Mouse (Mus musculus) retina, postnatal 7 days (tissue): ENCODE results near the gene Ralgapa2.

Experiments used
- DNase-seq: peaks from one replicate; pipeline ENCODE4 v3.0.0-alpha.2; 2012; ENCODE audit warnings: low read depth, low spot score

Ralgapa2 gene

DNA sequence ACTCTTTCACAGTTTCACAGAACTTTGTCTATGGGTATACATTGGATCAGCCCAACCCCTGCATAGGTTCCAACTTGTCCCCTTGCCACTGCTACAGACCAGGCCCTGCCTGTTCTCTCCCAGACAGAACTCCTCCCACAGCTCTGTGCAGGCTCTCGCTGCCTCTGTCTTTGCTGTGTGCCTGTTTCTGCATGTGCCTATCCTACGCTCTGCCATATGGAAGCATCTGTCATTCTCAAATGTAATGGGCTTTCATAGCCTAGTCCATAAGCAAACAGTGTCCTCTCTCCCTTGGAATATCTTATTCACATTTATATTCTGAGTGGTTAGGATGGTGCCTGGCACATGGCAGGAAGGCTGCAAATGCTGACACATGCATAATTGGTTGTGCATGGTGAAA is 202.7 kb downstream of the Ralgapa2 start:
- no peak for DNase-seq

DNA sequence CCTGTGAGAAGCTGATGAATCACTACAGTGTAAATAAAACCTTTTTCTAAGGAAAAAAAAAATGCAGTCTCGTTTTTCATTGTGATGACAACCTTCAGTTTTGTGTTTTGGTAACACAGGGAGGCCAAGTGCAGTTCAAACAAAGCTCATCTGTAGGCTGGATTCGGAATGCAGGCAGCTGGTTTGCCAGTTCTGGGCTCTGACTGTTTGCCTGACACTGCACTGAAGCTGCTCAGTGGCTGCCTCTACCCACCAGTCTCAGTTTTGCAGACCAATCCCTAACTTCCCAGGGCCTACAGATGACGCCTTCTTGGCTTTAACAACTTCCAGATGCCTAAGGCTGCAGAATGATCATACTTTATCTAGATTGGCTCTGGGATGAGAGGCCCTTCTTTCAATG is 205.1 kb downstream of the Ralgapa2 start:
- DNase-seq = no peak

DNA sequence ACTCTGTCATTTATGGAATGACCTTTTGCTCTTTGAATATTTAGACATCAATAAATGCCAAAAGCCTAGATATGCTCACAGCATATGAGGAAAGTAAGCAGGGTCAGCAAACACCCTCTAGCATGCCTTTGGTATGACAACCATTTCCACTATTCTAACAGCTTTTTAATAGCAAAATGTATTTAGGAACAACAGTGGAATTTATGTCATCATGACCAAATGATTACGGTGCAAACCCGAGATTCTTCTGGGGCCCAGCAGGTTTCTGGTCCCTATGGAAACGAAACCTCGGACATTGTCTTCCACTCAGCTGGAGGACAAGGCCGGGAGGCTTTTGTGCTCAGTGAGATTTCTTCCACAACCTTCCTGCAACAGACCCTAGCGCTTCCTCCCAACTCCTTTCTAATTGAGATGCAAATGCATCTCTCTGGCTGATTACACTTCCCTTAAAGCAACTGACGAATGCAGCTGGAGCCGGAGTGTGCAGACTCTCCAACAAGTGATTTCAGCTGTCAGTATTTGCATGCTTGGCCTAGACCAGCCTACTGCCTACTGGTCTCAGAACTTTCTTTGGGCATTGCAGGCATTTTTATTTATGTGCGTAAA is 209.9 kb downstream of the Ralgapa2 start:
- no peak for DNase-seq

DNA sequence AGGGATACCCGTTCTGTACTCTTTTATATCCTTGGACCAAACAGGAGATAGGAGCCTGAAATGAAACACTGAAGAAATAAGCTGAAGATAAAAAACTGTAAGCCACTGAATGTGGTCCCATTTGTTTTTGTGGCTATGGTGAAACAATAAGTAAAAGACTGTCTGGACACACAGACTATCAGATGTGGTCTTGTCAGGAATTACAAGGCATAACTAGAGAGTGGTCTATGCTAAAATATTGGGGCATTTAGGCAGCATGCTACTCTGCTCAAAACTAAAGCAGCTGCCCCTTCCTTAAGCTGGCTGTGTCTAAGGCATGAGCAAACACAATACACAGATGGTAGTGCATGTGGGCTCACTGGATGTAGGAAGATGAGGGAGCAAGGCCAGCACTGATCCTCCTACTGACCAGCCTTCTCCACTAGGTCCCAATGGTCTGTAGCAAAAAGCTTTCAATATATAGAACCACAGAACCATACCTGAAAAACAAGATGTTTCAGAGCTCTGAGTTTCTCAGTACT is 211.6 kb downstream of the Ralgapa2 start:
- no peak for DNase-seq

DNA sequence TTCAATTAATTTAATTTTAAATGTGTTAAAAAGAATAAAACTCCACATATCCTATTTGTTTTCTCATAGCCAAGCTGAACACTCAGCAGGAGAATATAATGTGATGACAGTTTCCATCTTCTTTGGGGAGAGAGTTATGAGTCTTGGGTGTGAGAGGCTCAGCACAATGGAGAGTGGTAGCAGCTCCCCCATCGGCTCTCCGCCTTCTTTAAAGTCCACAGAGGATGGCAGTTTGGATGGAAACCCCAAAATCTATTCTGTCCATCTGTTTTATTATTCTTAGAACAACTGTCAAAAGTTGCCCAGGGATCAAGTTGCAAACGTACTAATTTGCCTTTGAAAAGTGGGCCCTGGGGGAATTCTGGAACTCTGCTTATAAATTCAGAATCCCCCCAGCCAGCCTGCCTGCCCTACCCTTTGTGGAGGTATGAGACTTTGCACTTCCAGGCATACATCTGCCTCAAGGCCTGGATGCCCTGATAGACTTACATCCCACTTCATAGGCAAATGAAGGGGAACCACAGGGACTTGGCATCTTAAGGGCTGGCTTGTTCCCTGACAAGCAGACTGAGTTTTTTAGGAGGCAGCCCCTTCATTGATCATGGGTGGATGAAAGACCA is 212.2 kb downstream of the Ralgapa2 start:
- no peak for DNase-seq

DNA sequence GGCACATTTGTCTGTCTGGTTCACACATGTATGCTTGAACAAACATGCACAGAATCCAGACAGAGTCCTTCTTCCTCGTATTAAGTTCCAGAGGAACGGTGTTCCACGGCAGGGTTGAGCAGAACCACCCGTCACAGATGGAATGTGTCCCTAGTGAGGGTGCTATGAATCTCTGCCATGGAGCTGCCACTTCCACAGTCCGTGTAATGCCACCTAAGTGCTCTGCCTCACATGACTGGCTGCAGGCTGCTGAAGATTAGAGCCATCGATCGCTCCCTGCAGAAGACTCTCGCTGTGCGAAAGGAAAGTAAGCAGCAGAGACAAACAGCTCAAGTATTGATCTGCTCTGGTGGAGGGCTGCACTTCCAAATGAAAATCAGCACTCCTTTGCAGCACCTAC is 218.6 kb downstream of the Ralgapa2 start:
- no peak for DNase-seq

DNA sequence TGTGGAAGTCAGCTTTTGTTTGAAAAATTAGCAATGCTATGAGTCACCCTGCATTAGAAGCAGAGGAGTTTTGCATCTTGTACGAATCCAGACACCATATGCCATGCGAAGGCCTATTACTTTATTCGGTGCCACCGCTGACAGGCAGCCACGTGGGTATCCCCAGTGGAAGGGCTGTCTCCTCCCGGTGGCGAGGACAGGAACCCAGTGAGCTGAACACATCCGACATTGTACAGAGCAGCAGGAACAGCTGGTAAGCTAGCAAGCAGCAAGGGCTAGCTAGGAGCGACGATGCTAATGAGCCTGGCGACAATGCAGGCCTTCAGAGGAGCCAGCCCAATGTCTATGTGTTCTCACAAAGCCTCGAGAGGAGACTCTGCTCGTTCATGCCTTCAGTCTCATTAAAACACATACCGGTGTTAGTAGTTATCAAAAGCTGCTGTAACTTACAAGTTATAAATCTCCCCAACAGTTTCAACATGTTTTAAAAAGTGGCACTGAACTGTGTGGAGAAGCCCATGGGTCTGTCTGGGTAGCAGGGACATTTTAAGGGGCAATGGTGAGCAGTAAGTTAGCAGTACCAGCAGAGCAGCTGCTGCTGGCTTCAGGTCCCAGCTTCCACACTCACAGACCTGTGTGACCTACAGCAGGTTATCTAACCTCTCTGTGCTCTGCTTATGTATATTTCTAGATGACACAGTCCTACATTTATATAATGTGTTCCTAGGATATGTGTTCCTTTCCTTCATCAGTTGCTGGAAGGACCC is 221.1 kb downstream of the Ralgapa2 start:
- peak; percentile 35 for DNase-seq

DNA sequence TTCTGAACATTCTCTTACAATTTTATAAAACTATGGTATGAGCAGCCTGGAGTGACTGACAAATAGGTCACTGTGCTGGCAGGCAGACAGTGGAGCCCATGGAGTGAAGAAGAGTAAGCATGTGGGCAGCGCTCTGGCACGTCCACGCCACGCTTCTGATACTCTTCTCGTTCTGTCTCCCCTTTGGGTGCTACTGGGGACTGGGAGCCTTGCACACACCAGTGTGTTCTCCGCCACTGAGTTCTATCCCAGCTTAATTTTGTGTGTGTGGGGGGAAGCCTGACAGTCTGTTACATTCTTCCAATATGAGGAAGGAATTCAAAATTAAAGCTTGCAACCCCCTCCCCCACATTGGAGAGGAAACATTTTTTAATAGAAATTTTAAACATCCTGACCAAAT is 221.8 kb downstream of the Ralgapa2 start:
- no peak for DNase-seq

DNA sequence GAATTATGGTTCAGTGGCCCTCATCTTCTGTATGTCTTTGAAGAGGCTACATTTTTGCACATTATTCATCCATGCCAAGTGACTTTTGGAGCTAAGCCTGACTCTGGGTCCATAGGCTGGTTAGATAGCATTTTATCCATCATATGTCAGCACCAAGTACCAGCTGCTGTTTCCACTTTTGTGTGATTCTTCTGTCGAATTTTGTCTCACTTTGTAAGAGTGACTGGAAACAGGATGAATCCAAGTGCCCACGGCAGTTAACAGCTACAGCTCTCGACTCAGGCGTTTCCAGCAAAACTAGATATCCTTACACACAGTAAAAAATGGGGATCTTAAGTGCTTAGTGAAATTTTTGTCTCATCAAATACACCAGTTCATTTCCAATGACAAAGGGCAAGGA is 222.8 kb downstream of the Ralgapa2 start:
- no peak for DNase-seq

DNA sequence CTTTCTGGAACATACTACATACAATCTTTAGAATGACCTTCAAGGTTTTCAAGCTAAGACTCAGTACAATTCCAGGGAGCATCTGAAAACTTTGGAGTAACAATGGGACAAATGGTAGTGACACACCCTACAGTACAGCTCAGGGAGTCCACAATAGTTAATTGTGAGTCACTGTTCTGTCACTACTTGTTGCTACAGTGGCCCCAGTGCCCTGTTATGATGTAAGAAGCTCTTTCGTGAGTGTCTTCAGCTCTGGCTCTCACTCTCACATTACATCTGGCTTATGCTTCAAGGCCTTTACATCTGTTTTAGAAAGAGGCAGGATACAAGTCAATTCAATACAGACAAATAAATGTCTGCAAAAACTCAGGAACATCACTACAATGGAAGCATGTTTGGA is 223.8 kb downstream of the Ralgapa2 start:
- no peak for DNase-seq

DNA sequence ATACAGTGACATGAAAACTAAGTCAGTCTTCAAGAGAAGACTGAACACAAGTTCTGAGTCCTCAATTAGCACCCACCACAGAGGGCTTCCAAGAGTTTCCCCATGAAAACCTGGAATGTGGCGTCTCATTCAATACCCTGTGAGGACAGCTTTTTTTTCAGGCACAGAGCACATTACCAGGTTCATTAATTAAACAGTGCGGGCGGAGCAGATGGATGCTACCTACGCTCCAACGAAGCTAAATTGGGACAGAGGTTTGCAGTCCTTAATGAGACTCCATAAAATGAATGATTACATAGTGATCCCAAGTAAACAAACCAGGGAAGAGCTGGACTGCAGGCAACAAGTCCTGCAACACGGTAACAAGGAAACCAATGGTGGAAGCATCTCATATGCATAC is 224.6 kb downstream of the Ralgapa2 start:
- no peak for DNase-seq

DNA sequence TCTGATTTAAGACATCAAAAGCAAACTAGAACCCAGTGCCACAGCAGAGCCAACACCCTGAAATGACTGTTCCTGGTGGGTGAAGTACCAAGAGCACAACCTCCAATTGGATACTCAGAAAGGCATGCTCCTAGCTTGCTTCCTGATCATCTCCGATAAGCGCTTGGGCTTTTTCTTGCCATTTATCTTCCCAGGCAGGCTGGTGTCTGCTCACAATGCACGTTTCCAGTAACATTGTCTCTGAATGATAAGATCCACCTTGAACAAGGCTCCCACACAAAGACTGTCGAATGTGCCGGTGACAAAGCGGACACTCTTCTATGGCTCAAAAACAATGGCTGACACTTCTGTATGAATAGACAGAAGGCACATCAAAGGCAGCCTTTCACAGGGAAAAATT is 230.8 kb downstream of the Ralgapa2 start:
- no peak for DNase-seq

DNA sequence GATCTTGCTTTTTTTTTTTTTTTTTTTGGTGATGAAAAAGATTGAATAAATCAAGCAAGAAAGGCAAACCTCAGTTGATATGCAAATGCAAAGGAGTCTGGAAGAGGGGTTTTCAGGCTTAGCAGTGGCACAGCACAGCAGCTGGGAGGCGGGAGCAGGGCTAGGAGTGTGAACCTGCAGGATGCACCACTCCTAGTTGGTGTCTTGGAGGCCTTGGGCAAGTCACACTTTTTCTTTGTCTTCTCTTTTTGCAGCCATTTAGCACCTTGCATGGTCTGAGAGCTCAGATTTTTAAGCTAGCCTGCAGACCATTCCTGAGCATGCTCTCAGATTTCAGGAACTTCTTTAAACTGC is 231.2 kb downstream of the Ralgapa2 start:
- DNase-seq = no peak

DNA sequence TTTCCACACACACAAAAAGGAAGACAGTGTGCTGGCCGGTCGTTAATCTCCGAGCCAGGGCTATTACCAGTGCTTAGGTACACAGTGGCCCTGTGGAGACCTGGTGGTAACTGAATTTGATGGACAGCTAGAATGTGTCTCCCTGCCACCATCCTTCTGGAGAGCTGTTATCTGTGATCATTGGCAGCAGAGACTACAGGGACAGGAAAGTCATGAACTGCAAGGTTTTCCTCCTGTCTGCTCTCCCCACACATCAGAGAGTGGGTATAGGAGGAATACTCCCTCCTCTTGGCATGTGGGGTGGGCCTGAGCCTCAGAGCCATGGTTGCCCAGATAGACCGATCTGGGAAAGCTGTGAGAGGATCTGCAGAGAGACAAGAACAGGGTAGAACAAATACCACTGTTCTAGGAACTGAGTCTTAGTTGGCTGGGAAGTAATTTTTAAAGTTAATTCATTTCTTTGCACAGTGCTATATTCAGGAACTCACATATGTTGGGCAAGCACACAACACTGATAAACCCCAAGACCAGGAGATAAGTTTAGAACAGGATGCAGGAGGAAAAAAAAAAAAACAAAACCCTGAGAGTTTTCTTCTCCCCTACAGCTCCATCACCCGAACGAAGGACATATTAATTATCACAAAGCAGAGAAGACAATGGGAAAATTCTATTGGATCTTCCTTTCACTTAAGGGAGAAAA is 231.8 kb downstream of the Ralgapa2 start:
- DNase-seq = no peak

DNA sequence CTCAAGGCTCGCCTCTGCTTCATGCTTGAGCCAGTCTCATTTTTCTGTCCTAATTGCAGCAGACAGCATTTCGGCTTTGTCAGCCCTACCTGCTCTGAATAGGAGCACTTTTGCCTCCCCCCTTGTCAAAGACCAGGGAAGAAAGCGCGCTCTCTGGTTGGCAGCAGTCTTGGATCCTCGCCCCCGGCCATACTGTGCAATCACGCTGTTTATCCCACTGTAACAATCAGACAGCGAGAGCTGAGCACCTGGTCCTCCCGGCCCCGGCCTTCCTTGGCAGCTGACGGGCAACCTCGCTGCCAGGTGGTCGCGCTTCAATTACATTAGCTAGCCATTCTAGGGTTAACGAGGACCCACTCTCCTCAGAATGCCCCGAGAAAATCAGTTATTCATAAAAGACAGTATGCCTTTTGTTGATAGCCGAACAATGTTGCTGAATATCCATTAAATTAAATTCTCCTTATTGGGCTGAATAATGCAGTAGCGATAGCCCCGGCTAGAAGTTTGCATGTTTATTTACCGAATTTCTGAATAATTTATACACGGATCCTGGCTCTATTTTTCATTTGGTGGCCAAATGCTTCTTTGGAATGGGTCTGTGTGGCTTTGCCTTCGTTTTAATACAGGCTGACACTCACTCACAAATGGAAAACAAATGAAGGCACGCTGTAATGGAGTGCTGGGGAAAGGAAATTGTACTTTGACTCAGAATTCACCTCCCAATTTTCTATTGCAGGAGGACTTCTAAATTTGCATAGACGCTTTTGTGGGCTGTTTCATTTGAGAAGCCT is 232.5 kb downstream of the Ralgapa2 start:
- no peak for DNase-seq

DNA sequence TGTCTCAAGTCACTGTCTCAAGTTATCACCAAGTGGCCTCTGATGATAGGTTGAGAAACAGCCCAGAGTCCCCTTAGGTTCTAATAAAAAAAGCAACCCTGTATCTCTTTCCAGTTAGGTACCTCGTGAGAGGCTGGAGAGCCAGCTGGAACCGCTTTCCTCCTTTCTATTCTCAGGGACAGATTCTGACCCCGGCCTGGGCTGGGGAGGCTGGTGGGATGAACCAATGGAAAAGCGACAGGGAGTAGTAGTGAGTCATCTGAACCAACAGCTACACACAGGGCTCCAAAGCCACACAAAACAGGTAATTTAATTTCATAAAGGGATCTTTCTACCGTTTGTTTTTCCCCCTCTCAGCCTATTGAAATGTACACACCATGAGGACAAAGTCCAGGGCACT is 233.8 kb downstream of the Ralgapa2 start:
- DNase-seq = no peak

DNA sequence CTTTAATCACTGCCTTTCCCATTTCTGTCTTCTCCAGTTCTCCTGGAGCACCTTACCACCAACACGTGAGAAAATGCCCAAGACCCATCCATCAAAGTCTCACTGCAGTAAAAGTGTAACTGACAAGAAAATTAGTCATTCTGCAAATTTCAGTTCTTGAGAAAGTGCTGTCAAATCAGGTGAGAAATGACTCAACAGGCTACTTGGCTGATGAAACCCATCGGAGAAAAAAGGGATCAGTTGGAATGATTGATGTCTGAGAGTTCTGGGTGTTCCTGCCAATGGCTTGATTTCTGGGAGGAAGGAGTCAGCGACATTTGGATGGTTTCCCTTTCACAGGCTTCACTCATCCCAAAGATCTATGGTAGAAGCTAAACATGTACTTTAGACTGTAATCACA is 245.6 kb downstream of the Ralgapa2 start:
- DNase-seq = no peak

DNA sequence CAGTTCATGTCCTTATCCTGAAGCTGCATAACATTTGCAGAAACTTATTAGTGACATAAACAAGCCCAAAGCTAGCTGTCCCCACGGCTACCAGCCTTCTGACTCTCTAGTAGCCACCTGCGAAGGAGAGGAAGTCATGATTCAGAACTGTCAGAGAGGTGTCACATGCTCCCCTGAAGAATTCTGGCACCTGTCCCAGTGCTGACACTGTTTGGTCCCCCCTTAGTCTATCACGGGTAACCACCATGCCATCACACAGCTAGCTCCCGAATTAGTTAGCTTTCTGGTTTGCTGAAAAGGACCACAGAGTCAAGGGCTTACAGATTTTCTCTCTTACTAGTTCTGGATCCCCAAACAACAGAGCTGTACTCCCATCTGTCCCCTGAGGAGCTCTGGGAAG is 247.1 kb downstream of the Ralgapa2 start:
- DNase-seq = no peak

DNA sequence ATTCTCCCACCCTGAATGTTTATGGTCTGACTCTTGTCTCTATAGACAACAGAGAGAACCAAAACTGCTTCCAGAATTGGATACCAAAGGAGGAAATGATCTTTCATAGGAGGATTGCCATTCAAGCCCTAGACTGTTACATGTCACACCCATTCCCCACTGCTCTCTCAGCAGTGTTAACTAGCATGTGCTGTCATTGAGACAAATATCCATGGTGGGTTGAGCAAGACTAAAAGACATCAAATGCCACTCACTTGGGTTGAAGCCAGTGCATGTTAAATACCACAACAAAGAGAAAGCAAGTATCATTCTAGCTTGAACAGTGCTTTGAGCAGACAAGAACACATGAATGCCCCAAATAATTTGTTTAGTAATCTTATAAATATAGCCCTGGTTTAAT is 249.2 kb downstream of the Ralgapa2 start:
- no peak for DNase-seq

DNA sequence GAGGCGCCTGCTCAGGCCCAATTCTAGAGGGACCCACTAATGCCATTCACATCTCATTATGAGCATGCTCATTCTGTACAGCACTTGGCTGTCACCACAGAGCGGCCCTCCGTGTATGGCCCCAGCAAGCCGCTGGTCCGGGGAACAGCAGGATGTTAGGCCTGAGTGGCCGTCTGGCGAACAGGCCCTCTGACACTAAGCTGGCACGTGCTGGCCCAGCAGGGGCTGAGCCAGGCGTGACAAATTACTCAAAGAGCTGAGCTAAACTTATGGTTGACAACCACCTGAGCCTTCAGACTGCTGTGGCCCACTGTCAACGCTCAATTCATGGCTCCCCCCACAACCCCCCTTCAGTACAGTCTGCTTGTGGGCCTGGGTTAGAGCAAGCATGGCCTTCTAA is 249.9 kb downstream of the Ralgapa2 start:
- no peak for DNase-seq

DNA sequence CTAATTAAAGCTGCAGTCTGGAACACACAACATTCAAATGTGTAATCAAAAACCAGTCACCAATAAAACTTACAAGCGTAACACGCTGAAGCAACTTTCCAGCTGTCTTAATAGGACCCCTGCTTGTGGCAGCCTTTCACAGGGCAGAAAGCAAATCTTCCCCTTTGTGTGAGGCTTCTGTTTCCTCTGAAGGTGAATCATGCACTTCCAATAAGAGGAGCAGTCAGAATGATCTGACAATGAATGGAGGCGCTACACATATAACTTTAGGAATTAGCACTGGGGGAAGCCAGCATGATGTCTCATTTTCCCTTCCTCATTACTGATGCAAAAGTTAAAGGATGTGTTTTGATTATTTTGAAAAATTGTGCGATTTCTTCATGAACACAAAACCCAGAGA is 251.0 kb downstream of the Ralgapa2 start:
- no peak for DNase-seq
